1 mouse cellular context compared by ENCODE assay signal in the genomic region with DNA sequence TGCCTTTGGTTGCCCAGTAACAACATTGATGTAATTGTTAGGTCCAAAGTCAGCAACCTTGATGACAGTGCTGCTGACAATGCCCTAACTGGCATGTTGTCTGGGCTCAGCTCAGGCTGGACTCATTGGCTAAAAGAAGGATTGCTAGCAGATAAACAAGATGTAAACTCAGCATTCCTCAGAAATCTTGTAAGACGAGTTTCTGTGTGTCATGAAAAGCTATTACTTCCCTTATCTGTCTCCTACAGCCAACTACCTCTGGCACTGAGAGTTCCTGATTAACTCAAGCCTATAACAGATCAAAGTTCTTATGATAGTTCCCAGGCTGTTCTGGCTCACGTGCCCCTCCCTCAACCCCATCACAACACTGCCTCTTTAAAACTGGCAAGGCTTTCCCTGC.
A peak's percentile ranks its signal among the peaks of the same experiment; 100 is the strongest.
TF ChIP-seq lines count a peak whose summit lies in the region.

No protein-coding gene starts in this region.

TF ChIP-seq in MEL, 35 proteins besides CTCF, POLR2A, EP300 and RAD21 (continued from another document):
- TF ChIP-seq ZC3H11A (IDR thresholded peaks at IDR 0.05; ENCODE audit: low read depth, low read length), result no peak
- peak; percentile 90 for TF ChIP-seq GATA1 (IDR thresholded peaks at IDR 0.05; ENCODE audit: low read depth, low read length)
- no peak for TF ChIP-seq KAT2A (conservative IDR thresholded peaks at IDR 0.05; ENCODE audit: low read depth, low read length)
